Mouse (Mus musculus) right cerebral cortex, postnatal 25 days (tissue): ENCODE results near the gene Cbx6.
"Not testable (repeated sequence)": the region's sequence is repeated elsewhere in the genome, so short reads cannot be mapped to it uniquely, and the experiment has no call there.

Experiments used
- DNase-seq: peaks from one replicate; pipeline ENCODE4 v3.0.0; 2022

Cbx6 gene

GRCm38 (mm10) chr15:79829431-79829830, 5.1 kb downstream of the Cbx6 start:
- no peak for DNase-seq

GRCm38 (mm10) chr15:79828366-79829035, 6.0 kb downstream of the Cbx6 start:
- DNase-seq, result no peak

DNA sequence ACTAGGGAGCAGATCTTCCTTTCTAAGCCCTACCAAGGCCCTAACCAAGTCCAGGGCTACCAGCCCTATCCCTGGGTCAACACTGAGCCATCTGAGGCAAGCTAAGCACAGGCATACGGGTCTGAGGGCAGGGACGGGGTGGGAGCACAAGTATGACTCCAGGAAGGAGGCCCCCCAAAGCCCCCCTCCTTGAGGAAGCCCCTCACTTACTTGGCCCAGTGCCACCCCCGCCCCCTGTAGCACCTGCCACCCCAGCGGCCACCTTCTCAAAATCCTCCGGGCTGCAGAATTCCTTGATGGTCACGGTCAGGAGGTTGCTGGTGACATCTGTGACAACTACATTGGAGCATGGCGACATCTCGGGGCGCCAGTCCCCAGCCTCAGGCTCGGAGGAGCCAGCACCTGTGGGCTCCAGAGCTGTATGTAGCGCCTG, 6.7 kb downstream of the Cbx6 start:
- no peak for DNase-seq

DNA sequence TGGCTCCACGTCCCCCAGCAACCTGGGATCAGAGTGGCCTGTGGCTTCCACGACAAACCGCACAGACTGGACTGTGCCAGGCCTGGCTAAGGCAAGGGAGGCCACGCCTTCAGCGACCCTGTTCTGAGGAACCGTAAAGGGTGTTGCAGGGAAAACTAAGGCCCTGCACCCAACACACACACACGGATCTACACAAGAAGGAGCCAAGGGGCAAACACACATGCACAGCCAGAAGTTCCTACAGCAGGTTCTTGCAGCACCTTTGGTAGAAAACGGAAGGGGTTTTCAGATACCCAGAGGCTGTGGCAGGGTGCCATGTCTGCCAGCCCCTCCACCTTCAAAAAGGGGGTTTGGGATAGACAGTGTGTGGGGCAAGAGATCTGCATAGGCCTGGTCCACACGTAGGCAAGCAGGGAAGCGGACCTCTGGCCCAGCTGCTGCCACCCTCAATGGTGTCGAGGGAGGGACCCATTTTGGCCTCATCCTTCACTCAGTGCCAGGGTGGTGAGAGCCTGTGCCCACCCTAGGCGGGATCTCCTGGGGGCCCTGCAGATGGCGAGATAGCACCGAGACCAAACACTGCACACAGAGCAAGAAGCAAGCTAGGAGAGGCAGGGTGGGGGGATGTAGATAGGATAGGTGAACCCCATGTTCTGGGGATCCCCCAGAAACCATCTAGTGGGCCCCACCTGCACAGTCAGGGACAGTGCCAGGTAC, 7.3 kb downstream of the Cbx6 start:
- no peak for DNase-seq

- no peak for DNase-seq
Measured at GRCm38 (mm10) chr15:79826221-79826935, 8.1 kb downstream of the Cbx6 start.

DNA sequence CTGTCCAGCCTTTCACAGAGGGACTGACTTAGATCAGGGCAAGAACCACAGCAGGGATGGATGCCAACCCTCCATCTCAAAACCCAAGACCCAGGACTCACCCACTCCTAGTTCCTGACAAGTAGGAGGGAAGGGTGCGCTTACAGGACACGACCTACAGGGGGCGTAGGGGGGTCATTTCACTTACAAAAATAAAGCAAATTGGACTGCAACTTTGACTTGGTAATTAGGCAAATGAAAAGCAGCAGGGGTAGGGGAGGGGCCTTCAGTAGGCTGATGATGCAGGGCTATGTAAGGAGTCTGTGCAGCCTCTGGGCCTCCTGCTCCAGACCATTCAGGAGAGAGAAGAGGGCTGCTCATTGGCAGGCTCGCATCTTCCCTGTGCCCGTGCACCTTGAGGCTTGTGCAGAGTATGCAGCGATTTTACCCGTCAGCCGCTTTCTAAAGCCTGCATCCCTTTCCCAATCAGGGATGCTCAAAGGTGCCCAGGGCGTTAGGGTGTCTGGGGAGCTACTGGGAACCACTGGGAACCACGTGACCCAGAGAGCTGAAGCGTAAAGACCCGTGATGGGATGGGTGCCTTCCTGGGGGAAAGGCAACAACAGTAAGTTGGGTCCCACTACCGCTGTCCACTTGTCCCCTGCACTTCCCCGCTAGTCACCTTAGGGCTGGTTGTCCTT, 9.2 kb downstream of the Cbx6 start:
- no peak for DNase-seq

DNA sequence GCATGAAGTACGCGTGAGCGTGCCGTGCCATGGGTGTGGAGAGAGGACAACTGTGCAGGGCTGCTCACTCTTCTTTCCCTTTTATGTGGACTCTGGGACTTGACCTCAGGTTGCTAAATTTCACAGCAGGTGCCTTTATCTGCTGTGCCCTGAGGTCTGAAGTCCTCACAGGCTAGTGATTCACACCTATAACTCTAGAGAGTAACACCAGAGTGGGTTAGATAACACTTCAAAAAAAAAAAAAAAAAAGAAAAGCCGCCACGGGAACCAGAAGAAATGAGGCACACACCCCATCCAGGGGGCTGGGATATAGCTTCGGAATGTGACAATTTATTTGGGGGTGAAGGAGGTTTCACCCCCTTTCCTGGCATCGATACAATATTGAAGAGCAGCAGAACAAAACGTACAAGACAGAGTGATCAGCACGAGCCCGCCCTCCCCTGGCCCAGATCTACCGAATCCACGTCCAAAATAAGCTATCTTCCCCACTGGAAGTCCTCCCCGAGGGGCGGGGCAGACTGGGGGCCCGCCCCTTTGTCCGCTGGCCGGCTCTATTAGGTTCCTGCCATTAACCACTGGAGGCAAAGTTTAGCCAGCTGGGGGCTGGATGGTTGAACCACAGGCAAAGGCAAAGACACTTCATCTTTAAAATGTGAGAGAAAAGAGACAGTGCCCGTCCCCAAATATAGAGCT, 10.8 kb downstream of the Cbx6 start:
- no peak for DNase-seq

DNA sequence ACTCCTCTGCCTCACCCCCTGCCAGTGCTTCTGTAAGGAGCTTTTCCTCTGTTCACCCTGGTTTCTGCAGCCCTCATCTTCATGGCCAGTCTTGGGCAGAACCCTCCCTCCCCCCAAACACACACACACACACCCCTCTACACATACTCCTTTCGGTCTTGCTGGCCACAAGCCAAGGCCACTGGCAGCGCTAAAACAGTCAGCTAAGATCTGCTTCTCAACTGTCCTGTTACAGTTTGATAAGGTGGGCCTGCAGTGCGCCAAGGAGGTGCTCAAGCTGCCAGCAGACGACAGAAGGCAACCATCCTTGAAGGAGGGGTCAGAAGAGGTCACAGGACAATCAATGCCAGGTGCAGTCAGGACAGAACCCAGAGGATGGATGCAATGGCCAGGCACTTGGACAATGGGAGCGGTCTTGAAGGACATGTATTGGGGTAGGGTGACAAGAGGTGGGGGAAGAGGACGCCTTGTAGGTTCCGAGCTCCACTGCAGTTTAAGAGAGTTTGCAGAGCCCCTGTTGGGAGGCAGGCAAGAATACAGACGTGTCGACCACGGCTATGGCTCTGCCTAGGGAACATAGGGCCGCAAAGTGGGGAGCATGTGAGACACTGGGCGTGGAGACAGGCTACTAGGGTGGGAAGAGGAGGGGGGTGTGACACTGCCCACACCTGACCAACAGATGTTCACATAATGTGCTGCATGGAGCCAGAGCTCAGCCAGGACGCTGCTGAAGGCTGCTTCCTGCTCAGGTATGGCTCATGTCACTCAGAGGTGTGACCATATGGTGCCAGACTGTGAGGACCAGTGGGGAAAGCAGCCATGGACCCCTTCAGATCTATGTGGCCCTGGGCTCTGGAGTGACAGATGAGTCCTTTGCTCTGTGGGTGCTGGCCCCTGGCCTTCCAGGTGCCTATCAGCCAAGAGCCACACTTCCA, 12.0 kb downstream of the Cbx6 start:
- DNase-seq, result no peak

- no peak for DNase-seq
Measured at GRCm38 (mm10) chr15:79818325-79818724, 16.2 kb downstream of the Cbx6 start.

DNA sequence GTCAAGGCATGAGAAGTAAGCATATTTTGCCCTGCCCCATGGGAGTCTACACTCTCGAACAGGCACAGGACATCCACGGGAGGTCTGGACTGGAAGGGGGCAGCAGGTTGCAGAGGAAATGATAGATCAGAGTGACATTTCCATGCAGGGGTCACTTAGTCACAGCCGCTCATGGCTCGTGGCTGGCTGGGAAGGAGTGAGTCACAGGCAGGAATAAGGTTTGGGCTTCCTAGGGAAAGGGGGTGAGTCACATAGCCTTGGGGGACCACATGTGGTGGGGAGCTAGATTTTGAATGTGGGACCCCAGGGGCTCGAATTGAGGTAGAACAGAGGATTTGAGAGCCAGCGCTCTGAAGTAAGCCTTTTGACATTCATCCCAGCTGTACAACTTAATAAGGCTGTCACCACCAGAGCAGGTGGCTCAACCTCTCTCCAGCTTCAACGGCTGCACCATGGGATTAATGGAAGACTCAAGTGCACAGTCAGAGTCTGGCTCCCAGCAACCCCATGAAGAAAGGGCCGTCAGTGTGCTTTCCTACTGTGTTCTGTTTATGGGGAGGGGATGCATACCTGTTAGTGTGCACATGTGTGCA, 20.7 kb downstream of the Cbx6 start:
- no peak for DNase-seq

DNA sequence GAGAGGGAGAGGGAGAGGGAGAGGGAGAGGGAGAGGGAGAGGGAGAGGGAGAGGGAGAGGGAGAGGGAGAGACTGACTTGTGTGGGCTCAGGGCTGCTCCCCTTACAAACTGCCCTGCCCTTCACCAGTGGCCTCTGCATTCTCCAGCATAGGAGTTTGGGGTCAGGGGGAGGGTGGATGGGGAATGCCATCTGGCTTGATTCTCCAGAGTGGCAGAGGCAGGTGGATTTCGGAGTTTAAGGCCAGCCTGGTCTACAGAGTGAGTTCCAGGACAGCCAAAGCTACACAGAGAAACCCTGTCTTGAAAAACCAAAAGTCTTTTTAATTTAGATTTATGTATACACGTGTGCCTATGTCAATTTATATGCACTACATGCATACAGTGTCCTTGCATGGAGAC, 21.6 kb downstream of the Cbx6 start:
- not testable (repeated sequence) for DNase-seq

GRCm38 (mm10) chr15:79810997-79811396, 23.5 kb downstream of the Cbx6 start:
- no peak for DNase-seq

GRCm38 (mm10) chr15:79810061-79810460, 24.4 kb downstream of the Cbx6 start:
- DNase-seq, result no peak

DNA sequence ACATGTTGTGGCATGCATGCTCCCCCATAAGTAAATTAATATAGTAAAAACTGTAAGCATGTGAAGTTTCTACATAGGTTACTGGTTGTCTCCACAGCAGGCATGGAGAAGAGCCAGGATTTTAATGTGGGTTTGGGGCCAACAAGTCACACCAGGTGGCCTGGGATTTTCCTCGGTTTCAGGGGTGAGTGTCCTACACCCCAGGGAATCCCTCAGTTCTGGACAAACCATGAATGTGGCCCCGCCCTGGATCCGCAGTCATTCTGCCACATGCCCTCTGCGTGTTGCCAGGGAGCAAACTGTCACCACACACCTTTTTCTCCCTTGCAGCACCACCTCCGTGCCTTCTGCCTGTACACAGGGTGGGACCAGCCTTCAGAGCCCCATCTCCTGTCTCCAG, 25.8 kb downstream of the Cbx6 start:
- no peak for DNase-seq

DNA sequence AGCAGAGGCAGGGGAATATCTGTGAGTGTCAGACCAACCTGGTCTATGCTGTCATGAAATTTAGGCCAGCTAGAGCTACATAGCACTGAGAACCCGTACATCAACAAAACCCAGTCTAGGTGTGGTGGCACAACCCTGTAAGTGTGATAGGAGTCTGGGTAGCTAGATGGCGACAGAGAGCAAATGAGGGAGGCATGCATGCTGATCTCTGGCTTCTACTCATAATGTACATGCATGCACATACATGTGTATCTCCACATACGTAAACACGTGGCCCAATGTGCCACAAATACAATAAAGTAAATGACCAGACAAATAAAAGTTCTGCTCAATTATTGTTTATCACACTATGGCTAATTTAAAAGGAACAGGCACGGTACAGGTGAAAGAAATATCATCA, 26.4 kb downstream of the Cbx6 start:
- DNase-seq, result no peak

- no peak for DNase-seq
Measured at GRCm38 (mm10) chr15:79807050-79807449, 27.4 kb downstream of the Cbx6 start.

DNA sequence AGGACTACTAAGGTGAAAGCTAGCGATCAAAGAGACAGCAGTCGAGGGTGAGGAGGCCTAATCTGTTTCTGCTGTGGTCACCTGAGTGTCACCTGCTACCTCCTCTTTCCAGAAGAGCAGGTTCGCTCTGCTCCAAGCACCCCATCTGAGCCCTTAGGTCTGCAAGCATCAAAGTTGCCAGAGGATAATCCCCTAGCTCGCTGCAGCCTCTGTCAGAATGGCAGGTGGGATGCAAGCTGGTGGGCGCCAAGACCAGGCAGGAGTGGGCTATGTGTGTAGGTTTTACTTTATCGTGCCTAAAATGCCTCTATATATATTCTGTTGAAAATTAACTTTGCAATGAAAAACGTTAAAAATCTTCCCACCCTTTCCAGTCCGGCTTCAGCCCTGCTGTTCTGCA, 29.2 kb downstream of the Cbx6 start:
- no peak for DNase-seq

DNA sequence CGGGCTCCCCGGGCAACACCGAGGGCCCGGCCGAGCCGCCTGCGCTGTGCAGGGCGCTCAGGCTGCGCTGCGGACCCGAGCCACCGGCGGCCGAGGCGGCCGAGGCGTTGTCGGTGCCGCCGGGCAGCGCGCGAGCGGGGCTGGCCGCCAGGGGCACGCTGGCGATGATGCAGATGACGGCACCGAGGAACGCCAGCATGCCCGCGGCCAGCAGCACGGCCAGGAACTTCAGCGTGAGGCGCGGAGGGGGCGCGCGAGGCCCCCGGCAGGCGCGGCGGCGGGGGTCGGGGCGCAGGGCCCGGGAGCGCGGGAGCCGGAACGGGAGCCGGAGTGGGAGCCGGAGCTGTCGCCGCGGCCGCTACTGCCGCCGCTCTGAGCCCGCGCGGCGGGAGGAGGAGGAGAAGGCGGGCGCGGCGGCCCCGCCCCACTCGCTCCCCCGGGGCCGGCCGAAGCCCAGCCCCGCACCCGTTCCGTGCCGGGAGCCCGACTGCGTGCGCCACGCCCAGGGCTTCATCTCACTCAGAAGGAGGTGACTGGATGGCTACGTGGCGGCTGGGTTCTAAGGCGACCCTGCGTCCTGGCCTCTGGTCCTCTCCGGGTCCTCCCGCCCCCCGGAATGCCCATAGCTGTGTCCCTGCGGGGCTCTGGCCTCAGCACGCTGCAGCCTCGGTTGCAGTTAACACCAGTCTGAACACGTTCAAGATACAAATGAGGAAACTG, 30.0 kb downstream of the Cbx6 start, which contains the start of gene Nptxr:
TSS of gene Nptxr (minus strand) at position 415 of the 720 bp plus-strand sequence.
- DNase-seq, result peak; percentile 83

DNA sequence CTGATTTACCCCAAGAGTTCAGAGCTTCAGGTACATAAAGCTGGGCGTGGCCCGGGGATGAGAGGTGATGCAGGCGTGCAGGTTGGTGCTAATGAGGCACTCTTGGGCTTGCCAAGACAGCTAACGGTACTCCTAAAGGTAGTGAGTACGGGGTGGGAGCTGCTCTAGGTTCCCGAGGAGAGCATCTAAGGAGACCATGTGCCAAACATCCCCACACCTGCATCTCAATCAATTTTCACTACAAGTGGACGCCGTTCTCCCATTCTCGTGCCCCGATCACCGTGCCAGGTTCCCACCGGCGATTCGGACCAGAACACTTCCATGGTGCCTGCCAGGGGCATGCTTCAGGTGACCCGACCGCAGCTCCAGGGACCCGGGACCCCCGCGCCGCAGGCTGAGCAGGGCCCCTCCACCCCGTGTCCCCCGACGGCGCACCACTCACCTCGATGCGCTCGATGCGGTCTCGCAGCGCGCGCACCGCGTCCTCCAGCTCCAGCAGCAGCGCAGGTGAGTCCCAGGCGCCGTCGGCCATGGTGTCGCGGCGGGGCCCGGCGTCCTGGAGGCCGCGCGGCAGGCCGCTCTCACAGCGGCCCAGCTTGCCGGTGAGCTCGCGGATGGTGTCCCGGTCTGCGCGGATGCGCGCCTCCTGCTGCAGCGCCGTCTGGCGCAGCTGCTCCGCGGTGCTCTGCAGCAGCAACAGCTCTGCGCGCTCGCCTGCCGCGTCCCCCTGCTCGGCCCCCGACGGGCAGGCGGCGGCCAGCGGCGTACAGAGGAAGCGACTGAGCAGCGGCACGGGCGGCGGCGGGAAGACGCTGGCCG, 30.7 kb downstream of the Cbx6 start:
- DNase-seq, result no peak

- no peak for DNase-seq
Measured at GRCm38 (mm10) chr15:79802304-79802703, 32.2 kb downstream of the Cbx6 start.
